Mouse (Mus musculus) mouse embryonic stem cell (cell line): ENCODE measurements around the gene Olfr1432.
"Not testable (repeated sequence)": the region's sequence is repeated elsewhere in the genome, so short reads cannot be mapped to it uniquely, and the experiment has no call there.

Source experiments
- in situ Hi-C, 2 experiments: fragments of 300-500 bp; cut with MboI; formaldehyde crosslinking; loops; 1 replicate in 1 of 2; 3 replicates in 1 of 2; pipeline ENCODE4 v1.14.3; 2019 to 2020; ENCODE audit warnings: low sequenced_read_pairs in 2 of 2, low pct_unique_long_range_greater_than_20kb in 1 of 2, mixed read lengths in 1 of 2; ENCODE audit not compliant: unreplicated experiment in 1 of 2

Gene Olfr1432

DNA sequence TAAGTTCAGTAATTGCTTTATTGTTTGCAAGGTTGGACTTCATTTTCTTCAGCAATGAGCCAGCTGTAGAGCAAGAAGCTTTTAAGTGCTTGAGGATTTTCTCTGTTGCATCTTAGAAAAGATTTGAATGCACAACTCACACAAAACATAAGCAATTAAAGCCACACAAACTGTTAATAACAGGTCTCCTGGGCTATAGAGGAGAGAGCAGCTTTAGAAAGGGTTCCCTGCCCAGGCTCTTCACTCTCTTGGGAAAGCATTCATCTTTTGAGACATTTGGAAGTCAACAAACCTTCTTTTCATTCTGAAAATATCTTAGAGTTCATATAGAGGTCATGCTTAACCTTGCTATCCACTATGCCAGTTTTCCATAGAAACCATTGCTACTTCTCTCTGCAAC lies at the start of gene Olfr1432:
Olfr1432 (minus strand) TSS at position 101 of the 400 bp plus-strand sequence.
- in situ Hi-C loops = not testable (repeated sequence)

DNA sequence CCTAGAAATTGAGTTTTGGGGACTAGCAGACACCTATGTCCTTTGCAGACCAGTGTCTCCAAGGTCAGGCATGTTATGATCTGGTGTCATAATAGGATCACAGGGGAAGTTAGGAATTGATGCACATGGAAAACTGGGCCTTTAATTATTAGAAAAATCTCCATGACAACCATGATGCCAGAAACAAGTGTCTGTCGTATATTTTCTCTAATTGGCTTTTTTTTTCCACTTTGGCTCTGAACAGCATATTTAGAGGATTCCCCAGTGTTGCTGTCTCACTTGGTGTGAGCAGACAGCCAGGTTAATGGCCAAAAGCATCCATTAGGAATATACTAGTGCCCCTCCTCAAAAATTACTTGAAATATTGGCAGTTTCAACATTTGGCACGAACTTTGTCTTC lies 47.2 kb upstream of the Olfr1432 start, which contains the start of gene Olfr1434:
Olfr1434 (plus strand) TSS at position 301 of the 400 bp plus-strand sequence.
- in situ Hi-C loops = no loop called here

- in situ Hi-C loops = no loop called here
Observed at GRCm38 (mm10) chr19:12260732-12261131, 28.3 kb upstream of the Olfr1432 start, which contains the start of gene Olfr235. Gene Olfr235, plus strand, starts transcription at chr19:12261032.

DNA sequence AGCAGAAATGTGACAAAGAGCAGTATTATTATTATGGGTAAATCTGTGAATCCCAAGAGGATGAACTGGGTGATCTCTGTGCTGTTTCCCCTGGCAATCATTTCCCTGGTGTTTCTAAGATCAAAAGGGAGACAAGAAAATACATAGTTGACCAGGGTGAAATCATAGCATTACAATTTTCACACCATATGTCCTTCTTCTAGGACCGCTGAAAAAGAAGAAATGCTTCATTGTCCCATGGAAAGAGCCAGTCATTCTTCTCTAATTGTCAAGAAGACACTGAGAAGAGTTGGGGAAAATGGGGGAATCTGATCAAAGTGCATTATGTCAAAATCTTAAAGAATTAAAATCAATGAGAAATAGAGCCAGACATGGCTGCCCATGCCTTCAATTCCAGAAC lies 9.2 kb upstream of the Olfr1432 start, which contains the start of gene Olfr262:
Olfr262 (minus strand) TSS at position 101 of the 400 bp plus-strand sequence.
- in situ Hi-C loops = no loop called here

DNA sequence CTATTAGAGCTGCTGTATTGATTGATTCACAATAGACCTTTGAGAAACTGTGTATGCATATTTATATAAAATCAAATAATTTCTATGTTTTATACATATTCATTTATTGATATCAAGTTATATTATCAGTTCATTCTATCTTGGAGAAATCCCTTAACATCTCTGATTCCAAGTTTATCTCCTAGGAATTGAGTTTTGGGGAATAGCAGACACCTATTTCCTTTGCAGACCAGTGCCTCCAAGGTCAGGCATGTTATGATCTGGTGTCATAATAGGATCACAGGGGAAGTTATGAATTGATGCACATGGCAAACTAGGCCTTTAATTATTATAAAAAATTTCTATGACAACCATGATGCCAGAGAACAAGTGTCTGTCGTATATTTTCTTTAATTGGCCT lies 32.1 kb downstream of the Olfr1432 start, which contains the start of gene Olfr1431:
Olfr1431 (plus strand) TSS at position 301 of the 400 bp plus-strand sequence.
- in situ Hi-C loops = no loop called here

DNA sequence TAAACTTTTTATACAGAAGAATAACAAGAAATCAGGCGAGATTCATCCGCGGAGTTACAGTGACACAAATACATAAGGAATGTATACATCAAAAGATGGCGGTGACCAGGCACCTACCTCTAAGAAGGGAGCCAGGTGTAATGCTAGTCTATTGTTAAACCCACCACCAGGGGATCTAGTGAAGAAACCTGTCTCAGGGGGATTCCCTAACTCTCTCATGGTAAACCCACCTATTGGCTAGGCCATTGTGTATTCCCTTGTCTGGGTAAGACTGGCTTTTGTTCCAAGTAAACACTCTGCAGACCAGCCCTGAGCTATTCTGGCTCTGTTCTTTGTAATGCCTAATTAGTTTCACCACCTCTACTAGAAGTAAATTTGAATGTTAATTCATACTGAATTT lies 33.3 kb downstream of the Olfr1432 start:
- in situ Hi-C loops = not testable (repeated sequence)
